Mouse (Mus musculus) forebrain, embryonic 13.5 days (tissue): ENCODE measurements at regions not wholly inside any gene's neighbourhood (a gene's known extent, or its start where the extent isn't known, plus 50 kb on each side); places are given as distances from the start of the nearest gene placed in this dataset. TPM values are rescaled to one million over a fixed set of nuclear protein-coding genes. Genes with fewer than 3 reads are reported as not detected.

Source experiments
- microRNA-seq: library from miRNA; unstranded; fragments of <30 nt; microRNA quantifications from one replicate; pipeline ENCODE4, GENCODE M21; 2016

Small RNA genes in the stretch of these regions (microRNA-seq; reads per million reads assigned to microRNA genes)
- gene Gm22132, result not detected
